Mouse (Mus musculus): Measurements from ENCODE around the gene Dnajc10. TPM values are rescaled to one million over a fixed set of nuclear protein-coding genes. Genes with fewer than 3 reads are reported as not detected.
A peak's percentile ranks its signal among the peaks of the same experiment; 100 is the strongest.

Gene Dnajc10
- total RNA-seq, 2 experiments from 2014 or later: 66.2 to 70.1 TPM

DNA sequence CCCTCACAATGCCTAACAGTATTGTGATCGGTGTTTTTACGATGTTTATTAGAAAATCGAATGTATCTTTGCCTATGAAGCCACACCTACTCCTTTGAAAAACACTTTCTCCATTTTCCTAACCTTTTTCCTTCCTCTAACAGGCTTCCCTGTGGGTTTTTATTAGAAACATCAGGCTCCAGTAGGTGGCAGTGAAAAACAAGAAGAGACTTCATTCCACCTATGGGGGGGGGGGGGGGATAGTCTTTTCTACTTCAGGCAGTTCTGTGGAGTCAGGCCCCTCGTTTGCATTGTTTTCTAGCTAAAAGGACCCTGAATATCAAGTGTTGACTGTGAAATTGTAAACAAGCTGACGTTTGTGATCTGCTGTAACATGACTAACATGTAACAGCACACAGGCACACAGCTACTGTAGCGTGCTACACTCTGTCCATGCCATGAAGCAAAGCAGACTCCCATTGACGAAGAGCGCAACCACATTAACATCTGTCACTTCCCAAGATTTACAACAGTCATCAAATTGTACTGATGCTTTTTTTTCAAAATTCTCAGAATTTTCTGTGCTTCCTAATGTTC is 41.5 kb downstream of the Dnajc10 start:
- Histone ChIP-seq H3K4me3 (no peak overlapping the region), H3K27ac (no peak overlapping the region)
- peak; percentile 57 for TF ChIP-seq CTCF (IDR thresholded peaks at IDR 0.05)
- intact Hi-C loops (cut with DNase I): loop anchor here (5.0 kb wide), 1 partner anchor 181 kb away; no protein-coding TSS in a partner anchor
- no peak for DNase-seq (ENCODE audit: extremely low spot score in 1 of 2, low spot score in 2 of 2)

DNA sequence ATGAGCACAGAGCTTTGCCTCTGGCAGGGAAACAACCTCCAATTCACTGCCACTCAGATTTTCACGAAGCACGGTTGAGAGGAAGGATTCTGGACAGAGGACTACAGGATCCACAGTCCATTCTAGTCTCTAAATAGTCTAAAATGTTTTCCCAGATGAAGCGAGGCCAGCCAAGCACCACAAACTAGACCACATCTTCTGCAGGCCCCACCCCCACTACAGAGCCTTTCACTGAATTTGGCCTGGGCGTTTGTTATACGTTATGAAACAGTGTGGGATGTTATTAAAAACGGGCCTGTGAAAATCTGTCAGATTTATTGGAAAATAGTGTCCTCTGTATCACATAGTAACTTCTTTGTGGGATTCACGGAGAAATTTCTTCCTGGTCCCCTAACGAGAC is 56.2 kb downstream of the Dnajc10 start:
- intact Hi-C loops (cut with DNase I): no loop called here
- Histone ChIP-seq H3K4me3 (no peak overlapping the region), H3K27ac (no peak overlapping the region)
- no peak for DNase-seq (ENCODE audit: extremely low spot score in 1 of 2, low spot score in 2 of 2)
- no peak for TF ChIP-seq CTCF (IDR thresholded peaks at IDR 0.05)

DNA sequence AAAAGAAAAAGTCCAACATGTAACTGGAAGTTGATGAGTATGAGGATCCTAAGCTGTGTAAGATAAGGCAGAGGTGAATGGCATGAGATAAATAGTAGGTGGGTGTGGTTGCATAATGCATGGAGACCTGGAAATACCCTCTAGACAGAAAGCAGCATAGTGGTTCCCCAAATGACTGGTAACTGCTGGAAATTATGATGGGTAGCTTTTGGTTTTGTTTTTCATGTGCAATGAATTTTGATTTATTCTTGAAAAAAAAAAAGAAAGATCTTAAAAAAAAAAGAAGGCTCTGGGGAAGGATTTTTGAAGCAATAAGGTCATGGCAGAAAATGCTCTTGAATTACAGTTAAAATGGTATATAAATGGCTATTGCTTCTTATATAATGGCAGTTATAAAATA is 59.6 kb downstream of the Dnajc10 start:
- no peak overlapping the region for H3K4me3 ChIP-seq
- H3K27ac ChIP-seq: no peak overlapping the region
- no peak for DNase-seq (ENCODE audit: extremely low spot score in 1 of 2, low spot score in 2 of 2)
- intact Hi-C loops (cut with DNase I): no loop called here
- TF ChIP-seq CTCF (IDR thresholded peaks at IDR 0.05): no peak

DNA sequence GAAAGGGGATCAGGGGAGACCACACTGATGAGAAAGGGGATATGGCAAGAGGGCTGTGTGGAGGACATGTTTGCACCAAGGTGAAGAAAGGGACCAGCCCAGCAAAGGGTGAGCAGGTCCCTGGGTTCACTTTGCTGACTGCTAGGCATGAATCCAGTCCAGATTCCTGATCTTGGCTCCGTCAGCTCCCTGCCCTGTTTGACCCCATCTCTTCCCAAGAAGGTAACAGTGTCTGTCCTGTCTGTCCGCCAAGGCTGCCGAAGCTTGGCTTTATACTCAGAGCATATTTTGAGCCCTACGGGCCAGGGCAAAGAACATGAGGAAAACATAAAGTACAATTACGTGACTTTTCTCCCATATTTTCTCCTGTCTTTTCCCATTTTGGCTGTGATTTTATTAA is 64.6 kb downstream of the Dnajc10 start:
- intact Hi-C loops (cut with DNase I): no loop called here
- no peak for TF ChIP-seq CTCF (IDR thresholded peaks at IDR 0.05)
- no peak for DNase-seq (ENCODE audit: extremely low spot score in 1 of 2, low spot score in 2 of 2)
- H3K4me3 ChIP-seq: no peak overlapping the region
- no peak overlapping the region for H3K27ac ChIP-seq

DNA sequence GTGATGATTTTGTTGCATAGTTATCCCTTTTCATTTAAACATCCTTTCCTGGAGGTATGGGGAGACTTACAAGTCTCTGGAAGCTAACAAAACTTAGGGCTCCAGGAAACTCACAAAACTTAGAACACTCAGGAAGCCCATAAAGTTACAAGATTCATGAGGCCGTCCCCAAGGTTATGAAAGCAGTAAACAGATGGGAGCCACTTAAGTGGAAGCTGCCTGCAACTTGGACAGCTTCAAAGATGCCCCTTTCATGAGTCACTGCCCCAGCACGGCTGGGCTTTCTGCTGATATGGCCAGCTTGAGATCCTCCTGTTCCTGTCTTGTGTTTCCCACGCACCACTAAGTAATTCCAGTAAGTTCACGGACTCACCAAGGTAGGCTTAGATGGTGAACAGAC is 69.2 kb downstream of the Dnajc10 start:
- DNase-seq (ENCODE audit: extremely low spot score in 1 of 2, low spot score in 2 of 2): no peak
- no peak for TF ChIP-seq CTCF (IDR thresholded peaks at IDR 0.05)
- intact Hi-C loops (cut with DNase I): no loop called here
- Histone ChIP-seq H3K27ac (no peak overlapping the region), H3K4me3 (no peak overlapping the region)

DNA sequence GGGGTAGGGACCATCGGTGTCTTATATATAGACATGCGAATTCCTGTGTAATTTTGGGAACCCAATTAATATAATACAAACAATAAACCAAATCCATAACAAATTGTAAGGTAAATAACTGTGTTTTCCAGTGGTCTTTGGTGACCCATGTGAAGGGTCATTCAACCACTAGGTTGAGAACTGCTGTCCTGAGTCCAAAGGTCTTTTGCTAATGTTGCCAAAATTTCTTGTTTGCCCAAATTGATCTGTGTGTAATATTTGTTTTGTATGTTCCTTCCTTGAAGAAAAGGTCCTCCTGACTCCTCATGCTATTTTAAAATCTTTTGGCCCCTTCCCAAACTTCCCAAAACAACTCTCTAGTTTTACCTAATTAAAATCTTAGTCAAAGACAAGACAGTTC is 71.0 kb downstream of the Dnajc10 start:
- Histone ChIP-seq H3K27ac (no peak overlapping the region), H3K4me3 (no peak overlapping the region)
- TF ChIP-seq CTCF (IDR thresholded peaks at IDR 0.05): no peak
- intact Hi-C loops (cut with DNase I): no loop called here
- DNase-seq (ENCODE audit: extremely low spot score in 1 of 2, low spot score in 2 of 2): no peak

DNA sequence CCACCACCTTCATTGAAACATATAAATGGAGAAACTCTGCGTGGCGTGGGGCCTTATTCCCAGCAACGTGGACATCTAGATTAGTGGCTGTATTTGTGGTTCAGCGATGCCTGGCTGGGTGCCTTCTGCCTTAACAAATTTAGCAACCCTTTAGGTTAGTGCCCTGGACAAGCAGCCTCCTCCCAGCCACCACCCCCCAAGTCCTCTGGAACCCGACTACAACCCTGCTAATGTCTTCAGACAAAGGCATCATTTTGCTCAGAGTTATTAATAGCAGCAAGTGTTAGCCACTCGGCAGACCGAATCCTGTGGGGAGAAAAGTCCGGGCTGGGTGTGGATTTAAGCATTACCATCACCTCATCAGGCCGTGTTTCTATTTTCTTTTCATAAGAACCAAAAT is 72.4 kb downstream of the Dnajc10 start:
- no peak for TF ChIP-seq CTCF (IDR thresholded peaks at IDR 0.05)
- Histone ChIP-seq H3K4me3 (no peak overlapping the region), H3K27ac (no peak overlapping the region)
- intact Hi-C loops (cut with DNase I): no loop called here
- no peak for DNase-seq (ENCODE audit: extremely low spot score in 1 of 2, low spot score in 2 of 2)

DNA sequence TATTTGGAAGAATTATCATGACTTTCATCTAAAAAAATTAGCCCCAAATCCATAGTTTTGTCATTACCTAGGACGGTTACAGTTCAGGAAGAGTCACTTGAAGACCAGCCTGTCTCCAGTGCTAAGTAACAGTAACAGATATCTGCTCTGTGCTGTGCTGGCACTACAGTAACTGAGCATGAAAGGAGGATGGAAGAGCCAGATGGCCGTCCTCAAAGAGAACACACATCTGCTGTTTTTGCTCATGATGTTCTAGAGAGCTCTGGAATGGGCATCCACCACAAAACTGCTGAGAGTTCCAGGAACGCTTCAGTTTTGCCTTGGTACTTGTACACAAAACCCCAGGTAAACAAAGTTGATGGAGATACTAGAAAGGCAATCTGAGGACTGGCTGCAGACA is 73.1 kb downstream of the Dnajc10 start:
- intact Hi-C loops (cut with DNase I): no loop called here
- DNase-seq (ENCODE audit: extremely low spot score in 1 of 2, low spot score in 2 of 2): no peak
- TF ChIP-seq CTCF (IDR thresholded peaks at IDR 0.05): no peak
- no peak overlapping the region for H3K27ac ChIP-seq
- no peak overlapping the region for H3K4me3 ChIP-seq

DNA sequence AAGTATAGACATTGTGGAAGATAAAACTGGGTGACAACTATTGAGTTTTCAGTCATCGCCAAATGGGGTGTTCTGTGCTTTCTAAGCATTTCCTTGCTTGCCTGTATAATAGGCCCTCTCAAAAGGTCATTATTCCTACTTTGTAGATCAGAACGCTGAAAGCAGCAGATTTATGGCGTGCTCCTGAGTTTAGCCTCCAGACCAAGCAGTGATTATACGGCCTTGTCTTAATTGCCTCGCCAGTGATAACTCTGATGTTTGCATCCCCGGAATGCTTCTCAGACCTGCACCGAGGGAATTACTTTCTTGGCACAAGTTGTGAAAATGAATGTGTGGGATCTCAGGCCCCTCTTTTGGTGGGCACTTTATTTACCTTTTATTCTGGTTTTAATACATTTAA is 80.8 kb downstream of the Dnajc10 start:
- Histone ChIP-seq H3K4me3 (no peak overlapping the region), H3K27ac (no peak overlapping the region)
- no peak for TF ChIP-seq CTCF (IDR thresholded peaks at IDR 0.05)
- intact Hi-C loops (cut with DNase I): no loop called here
- DNase-seq (ENCODE audit: extremely low spot score in 1 of 2, low spot score in 2 of 2): no peak

DNA sequence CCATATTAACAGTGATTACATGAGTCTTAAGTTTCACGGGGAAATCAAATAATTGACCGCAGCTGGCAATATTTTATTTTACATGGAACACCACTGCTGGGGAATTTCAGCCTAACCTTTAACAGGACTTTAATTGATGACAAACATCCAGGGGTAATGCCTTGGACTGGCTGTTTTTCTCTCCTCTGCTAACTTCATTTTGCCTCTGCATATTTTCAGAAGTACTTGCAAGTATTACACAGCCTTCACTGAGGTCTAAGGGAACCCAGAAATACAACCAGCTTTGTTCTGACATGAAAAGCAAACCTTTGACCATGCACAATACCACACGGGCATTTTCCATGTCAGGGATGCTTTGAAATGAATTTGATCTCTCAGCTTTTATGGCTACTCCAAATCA is 81.6 kb downstream of the Dnajc10 start:
- intact Hi-C loops (cut with DNase I): no loop called here
- no peak overlapping the region for H3K27ac ChIP-seq
- no peak for TF ChIP-seq CTCF (IDR thresholded peaks at IDR 0.05)
- no peak for DNase-seq (ENCODE audit: extremely low spot score in 1 of 2, low spot score in 2 of 2)
- no peak overlapping the region for H3K4me3 ChIP-seq

DNA sequence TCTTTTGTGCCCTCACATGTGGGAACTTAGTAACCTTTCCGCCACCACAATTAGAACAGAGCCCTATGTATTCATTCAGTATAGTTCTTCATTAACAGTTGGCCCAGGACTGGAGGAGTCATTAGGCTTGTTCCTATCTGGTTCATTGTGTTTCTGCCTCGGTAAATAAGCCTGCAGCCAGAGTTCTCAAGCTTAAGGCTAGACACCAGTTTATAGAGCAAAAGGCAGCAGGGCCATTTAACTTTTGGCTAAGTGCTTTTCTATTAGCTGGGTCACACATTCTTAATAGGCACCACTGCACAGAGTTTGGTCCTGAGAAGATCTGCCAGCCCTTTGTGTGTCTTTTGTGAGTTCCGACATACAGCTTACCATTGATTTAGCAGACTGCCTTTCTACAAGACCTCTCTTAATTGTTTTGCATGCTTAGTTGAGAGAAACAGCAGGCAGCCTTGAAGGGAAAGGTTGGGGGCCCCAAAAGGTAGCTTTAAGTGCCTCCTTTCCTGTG is 83.4 kb downstream of the Dnajc10 start:
- no peak for TF ChIP-seq CTCF (IDR thresholded peaks at IDR 0.05)
- intact Hi-C loops (cut with DNase I): no loop called here

More for the DNA sequence above, 83.4 kb downstream of the Dnajc10 start:
- H3K4me3 ChIP-seq: no peak overlapping the region
- DNase-seq (ENCODE audit: extremely low spot score in 1 of 2, low spot score in 2 of 2): no peak
- no peak overlapping the region for H3K27ac ChIP-seq

Other genes starting within 250 kb of the Dnajc10 start
- gene Pde1a, start 186.0 kb upstream of the Dnajc10 start, total RNA-seq (2021): 100 to 1,000 TPM; 142 to 145 TPM
- gene Prdx6b, start 23.0 kb upstream of the Dnajc10 start, total RNA-seq (2021): not detected
- gene Frzb, start 132.2 kb downstream of the Dnajc10 start, total RNA-seq (2021): 10 to 100 TPM; 28.3 to 29.8 TPM

Measured in left cerebral cortex, adult 2 months (tissue).